Mouse (Mus musculus) brain, embryonic 14.5 days (tissue): ENCODE measurements around the gene Stau1.

Experiments used
- CTCF ChIP-seq: fragments of 200-500 bp; IDR thresholded peaks from 2 replicates; pipeline ENCODE4 v1.5.1; 2012; ENCODE audit warnings: inconsistent platforms, mild to moderate bottlenecking, moderate library complexity, borderline replicate concordance; ENCODE audit not compliant: insufficient read depth, insufficient read length; ENCODE audit errors: extremely low read depth
- POLR2A ChIP-seq: fragments of 200-500 bp; IDR thresholded peaks from 2 replicates; pipeline ENCODE4 v1.6.1; 2012; ENCODE audit warnings: mild to moderate bottlenecking, inconsistent platforms, borderline replicate concordance; ENCODE audit not compliant: poor library complexity, insufficient read depth, insufficient read length, severe bottlenecking; ENCODE audit errors: extremely low read depth

DNA sequence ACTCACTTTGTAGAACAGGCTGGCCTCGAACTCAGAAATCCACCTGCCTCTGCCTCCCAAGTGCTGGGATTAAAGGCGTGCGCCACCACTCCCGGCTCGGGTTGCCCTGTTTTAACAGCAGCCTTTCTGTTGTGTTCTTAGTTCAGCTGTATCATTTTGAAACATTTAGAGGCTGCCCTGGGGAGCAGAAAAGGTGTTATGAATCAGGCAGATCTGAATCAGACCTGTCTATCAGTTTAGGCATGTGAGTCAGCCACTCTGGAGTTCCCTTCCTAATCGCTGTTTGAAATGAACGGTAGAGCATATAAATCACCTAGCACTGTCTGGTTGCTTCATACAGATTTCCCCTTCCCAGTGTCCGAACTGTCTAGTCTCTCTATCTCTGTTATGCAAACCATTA, 85.6 kb downstream of the Stau1 start:
- TF ChIP-seq CTCF (no peak), POLR2A (no peak)
